ENCODE assay signal across 27 mouse cellular contexts in genomic region chr5:34585216-34585615, GRCm38 (mm10). TPM values are rescaled to one million over a fixed set of nuclear protein-coding genes. Genes with fewer than 3 reads are reported as not detected.
DNase-seq lines count a peak whose midpoint lies in the region; ATAC-seq and TF ChIP-seq lines count a peak whose summit lies in the region.
"Had no signal": no experiment of that assay in that cellular context is flagged by ENCODE, and none has a peak within 500 bp of the region (broad histone marks: within the 10 kb centered on the region; RNA-seq: fewer than 3 reads in every experiment).

No protein-coding gene starts in this region.

- H3K4me1 ChIP-seq in heart, embryonic 11.5 days (ENCODE audit: control insufficient read depth, insufficient read depth, low read length), result peaks cover 21% of the 10 kb centered on the region
- H3K4me1 ChIP-seq in liver, embryonic 13.5 days (replicated peaks), result peaks cover 79% of the 10 kb centered on the region
- peaks cover 24% of the 10 kb centered on the region for H3K4me1 ChIP-seq in liver, postnatal 0 days (ENCODE audit: insufficient read depth)
- H3K4me1 ChIP-seq in testis, adult 2 months (ENCODE audit: control insufficient read depth, insufficient read depth, low read length), result peaks cover 2% of the 10 kb centered on the region

- no peak overlapping the region for H3K27ac ChIP-seq in heart, embryonic 11.5 days (ENCODE audit: low read depth, low read length)
- peak overlapping the region; percentile 35; the same call in 1 of the 2 replicates for H3K27ac ChIP-seq in liver, embryonic 13.5 days
- H3K27ac ChIP-seq in liver, postnatal 0 days (ENCODE audit: low read depth), result no peak overlapping the region
- H3K27ac ChIP-seq in testis, adult 2 months (ENCODE audit: control insufficient read depth, insufficient read depth, low read depth, low read length), result peak overlapping the region; percentile 38; the same call in 1 of the 2 replicates
- H3K27ac ChIP-seq: forebrain, embryonic 10.5 days; forebrain, embryonic 13.5 days; heart, embryonic 15.5 days; hindbrain, embryonic 10.5 days; hindbrain, embryonic 13.5 days had no signal

- H3K4me2 ChIP-seq in heart, embryonic 11.5 days, result no peak overlapping the region
- H3K4me2 ChIP-seq in liver, embryonic 13.5 days, result no peak overlapping the region
- no peak overlapping the region for H3K4me2 ChIP-seq in liver, postnatal 0 days (ENCODE audit: low read depth, low read length)
- H3K4me2 ChIP-seq: forebrain, embryonic 13.5 days; heart, embryonic 12.5 days; heart, embryonic 15.5 days; hindbrain, embryonic 13.5 days had no signal

- TF ChIP-seq CTCF in liver, postnatal 0 days (IDR thresholded peaks at IDR 0.05; ENCODE audit: low read depth), result no peak
- no peak for TF ChIP-seq CTCF in testis, adult 2 months (IDR thresholded peaks at IDR 0.05; ENCODE audit: control insufficient read depth, insufficient read depth, insufficient replicate concordance, low read depth, low read length)

- DNase-seq in heart, adult 11 months, result peak; percentile 81
- no peak for DNase-seq in liver, embryonic 13.5 days
- DNase-seq in liver, postnatal 0 days, result no peak
- DNase-seq in testis, postnatal 14 days (ENCODE audit: low spot score), result no peak
- DNase-seq: adrenal gland, postnatal 10 days; adrenal gland, postnatal 36 days; B cell, adult 2 months; cerebellum, adult 11 months; cerebellum, adult 9-10 months; cerebellum, postnatal 14 days; gastrocnemius, postnatal 10 days; gastrocnemius, postnatal 36 days; heart, postnatal 10 days; heart, postnatal 36 days had no signal

- H3K9ac ChIP-seq in heart, embryonic 11.5 days (ENCODE audit: low read depth, low read length), result no peak overlapping the region
- no peak overlapping the region for H3K9ac ChIP-seq in liver, embryonic 13.5 days
- no peak overlapping the region for H3K9ac ChIP-seq in liver, postnatal 0 days (replicated peaks)
- H3K9ac ChIP-seq: forebrain, embryonic 13.5 days; heart, embryonic 12.5 days; heart, embryonic 15.5 days; hindbrain, embryonic 13.5 days had no signal

- no peak for ATAC-seq in heart, embryonic 11.5 days (replicated peaks; ENCODE audit: insufficient number of reproducible peaks, low FRiP score, low TSS enrichment)
- ATAC-seq in liver, embryonic 13.5 days (ENCODE audit: low read depth), result no peak
- no peak for ATAC-seq in liver, postnatal 0 days
- ATAC-seq: forebrain, embryonic 13.5 days; forebrain, embryonic 16.5 days; hindbrain, embryonic 16.5 days; Patski had no signal

- 80% methylated on average over 5 of the region's 5 CpGs for WGBS in heart, embryonic 11.5 days (ENCODE audit: insufficient replicate concordance)
- WGBS in liver, embryonic 13.5 days (ENCODE audit: insufficient replicate concordance), result 79% methylated on average over 5 of the region's 5 CpGs
- 80% methylated on average over 5 of the region's 5 CpGs for WGBS in liver, postnatal 0 days (ENCODE audit: insufficient replicate concordance)

- H3K9me3 ChIP-seq in heart, embryonic 11.5 days (replicated peaks; ENCODE audit: control insufficient read depth, low read length), result no peaks in the 10 kb centered on the region
- no peaks in the 10 kb centered on the region for H3K9me3 ChIP-seq in liver, embryonic 13.5 days (replicated peaks)
- no peaks in the 10 kb centered on the region for H3K9me3 ChIP-seq in liver, postnatal 0 days (ENCODE audit: low read length)
- H3K9me3 ChIP-seq: forebrain, embryonic 10.5 days; forebrain, embryonic 13.5 days; G1E; heart, embryonic 12.5 days; heart, embryonic 15.5 days; hindbrain, embryonic 10.5 days; hindbrain, embryonic 13.5 days had no signal

- no peak overlapping the region for H3K4me3 ChIP-seq in heart, embryonic 11.5 days (ENCODE audit: low read depth, low read length)
- no peak overlapping the region for H3K4me3 ChIP-seq in liver, embryonic 13.5 days (replicated peaks)
- H3K4me3 ChIP-seq in liver, postnatal 0 days (ENCODE audit: low read depth, low read length), result no peak overlapping the region
- H3K4me3 ChIP-seq in testis, adult 2 months (ENCODE audit: control insufficient read depth, low read depth, low read length), result no peak overlapping the region
- H3K4me3 ChIP-seq: forebrain, embryonic 10.5 days; forebrain, embryonic 13.5 days; heart, embryonic 12.5 days; heart, embryonic 15.5 days; hindbrain, embryonic 10.5 days; hindbrain, embryonic 13.5 days had no signal

- H3K36me3 ChIP-seq in heart, embryonic 11.5 days (ENCODE audit: control insufficient read depth, insufficient read depth, low read length), result no peaks in the 10 kb centered on the region
- peaks cover 28% of the 10 kb centered on the region for H3K36me3 ChIP-seq in liver, embryonic 13.5 days
- peaks cover 3% of the 10 kb centered on the region for H3K36me3 ChIP-seq in liver, postnatal 0 days (replicated peaks; ENCODE audit: insufficient read depth, low read length)
- H3K36me3 ChIP-seq in testis, adult 2 months (ENCODE audit: control insufficient read depth, insufficient read depth, low read length), result no peaks in the 10 kb centered on the region
- H3K36me3 ChIP-seq: heart, embryonic 12.5 days; heart, embryonic 15.5 days; hindbrain, embryonic 13.5 days had no signal

- no peak for TF ChIP-seq POLR2A in testis, adult 2 months (IDR thresholded peaks at IDR 0.05; ENCODE audit: control insufficient read depth, low read depth, low read length)

- TF ChIP-seq EP300 in liver, postnatal 0 days (IDR thresholded peaks at IDR 0.05; ENCODE audit: low read depth), result no peak

- no peaks in the 10 kb centered on the region for H3K27me3 ChIP-seq in heart, embryonic 11.5 days (ENCODE audit: control insufficient read depth, insufficient read depth, low read length)
- H3K27me3 ChIP-seq in liver, embryonic 13.5 days, result no peaks in the 10 kb centered on the region
- H3K27me3 ChIP-seq in liver, postnatal 0 days (ENCODE audit: insufficient read depth, low read length), result no peaks in the 10 kb centered on the region
- H3K27me3 ChIP-seq in testis, adult 2 months (ENCODE audit: control insufficient read depth, insufficient read depth, low read length), result no peaks in the 10 kb centered on the region
- H3K27me3 ChIP-seq: CH12.LX; forebrain, embryonic 13.5 days; heart, embryonic 12.5 days; heart, embryonic 15.5 days; hindbrain, embryonic 13.5 days; Patski had no signal

RNA-seq across cellular contexts. Expression of gene Add1, which starts 11.8 kb away (rescaled TPM):
- polyA plus RNA-seq in heart, embryonic 11.5 days (2014; fragmentation: Nextera tagmentation; extraction: Ambion mirVana), result 166 and 173 TPM in 2 replicates
- polyA plus RNA-seq in liver, embryonic 13.5 days (2015; fragmentation: Nextera tagmentation; extraction: Ambion mirVana), result 124 and 133 TPM in 2 replicates
- 52.0 and 54.8 TPM in 2 replicates for polyA plus RNA-seq in liver, postnatal 0 days (2015; fragmentation: Nextera tagmentation; extraction: Ambion mirVana)
- polyA plus RNA-seq in testis, adult 2 months (2012; rRNA removed), result 31.5 and 40.8 TPM in 2 replicates

RNA-seq across cellular contexts. Expression of gene Mfsd10, which starts 51.8 kb away (rescaled TPM):
- polyA plus RNA-seq in heart, embryonic 11.5 days (2014; fragmentation: Nextera tagmentation; extraction: Ambion mirVana), result 63.7 and 71.9 TPM in 2 replicates
- polyA plus RNA-seq in liver, embryonic 13.5 days (2015; fragmentation: Nextera tagmentation; extraction: Ambion mirVana), result 56.3 and 65.9 TPM in 2 replicates
- 31.1 and 32.7 TPM in 2 replicates for polyA plus RNA-seq in liver, postnatal 0 days (2015; fragmentation: Nextera tagmentation; extraction: Ambion mirVana)
- 23.5 and 27.6 TPM in 2 replicates for polyA plus RNA-seq in testis, adult 2 months (2012; rRNA removed)

RNA-seq across cellular contexts. Expression of gene Sh3bp2, which starts 59.6 kb away (rescaled TPM):
- 4.2 and 5.2 TPM in 2 replicates for polyA plus RNA-seq in heart, embryonic 11.5 days (2014; fragmentation: Nextera tagmentation; extraction: Ambion mirVana)
- polyA plus RNA-seq in liver, embryonic 13.5 days (2015; fragmentation: Nextera tagmentation; extraction: Ambion mirVana), result 2.4 and 4.4 TPM in 2 replicates
- polyA plus RNA-seq in liver, postnatal 0 days (2015; fragmentation: Nextera tagmentation; extraction: Ambion mirVana), result 7.7 and 9.8 TPM in 2 replicates
- polyA plus RNA-seq in testis, adult 2 months (2012; rRNA removed), result 4.9 and 5.0 TPM in 2 replicates

Comparison
In these comparisons a context has a peak if more than half of its experiments do, and no peak if none do; other contexts are left out.
1. H3K27ac ChIP-seq: peak in liver, embryonic 13.5 days (single experiment) and testis, adult 2 months (single experiment); none in heart, embryonic 11.5 days (single experiment) and liver, postnatal 0 days (single experiment).